Mouse (Mus musculus): ENCODE measurements around the gene Gm10720.
"Not testable (repeated sequence)": the region's sequence is repeated elsewhere in the genome, so short reads cannot be mapped to it uniquely, and the experiment has no call there.

DNA sequence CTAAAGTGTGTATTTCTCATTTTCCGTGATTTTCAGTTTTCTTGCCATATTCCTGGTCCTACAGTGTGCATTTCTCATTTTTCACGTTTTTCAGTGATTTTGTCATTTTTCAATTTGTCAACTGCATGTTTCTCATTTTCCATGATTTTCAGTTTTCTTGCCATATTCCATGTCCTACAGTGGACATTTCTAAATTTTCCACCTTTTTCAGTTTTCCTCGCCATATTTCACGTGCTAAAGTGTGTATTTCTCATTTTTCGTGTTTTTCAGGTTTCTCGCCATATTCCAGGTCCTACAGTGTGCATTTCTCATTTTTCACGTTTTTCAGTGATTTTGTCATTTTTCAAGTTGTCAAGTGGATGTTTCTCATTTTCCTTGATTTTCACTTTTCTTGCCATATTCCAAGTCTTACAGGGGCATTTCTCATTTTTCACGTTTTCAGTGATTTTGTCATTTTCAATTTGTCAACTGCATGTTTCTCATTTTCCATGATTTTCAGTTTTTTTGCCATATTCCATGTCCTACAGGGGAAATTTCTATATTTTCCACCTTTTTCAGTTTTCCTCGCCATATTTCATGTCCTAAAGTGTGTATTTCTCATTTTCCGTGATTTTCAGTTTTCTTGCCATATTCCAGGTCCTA lies 15.3 kb downstream of the Gm10720 start:
- not testable (repeated sequence) for TF ChIP-seq CTCF, EP300 (IDR thresholded peaks at IDR 0.05)
